Mouse (Mus musculus) midbrain, postnatal 0 days (tissue): ENCODE results near the gene Slitrk1. TPM values are rescaled to one million over a fixed set of nuclear protein-coding genes. Genes with fewer than 3 reads are reported as not detected.
A peak's percentile ranks its signal among the peaks of the same experiment; 100 is the strongest.

Experiments used
- ATAC-seq: fragments of 200-750 bp; cut with Nextera tagmentation; 2 replicates; pipeline ENCODE4 v1.8.0; 2017; ENCODE audit warnings: moderate number of reproducible peaks, mild to moderate bottlenecking, moderate TSS enrichment, moderate library complexity; ENCODE audit not compliant: low FRiP score
- DNase-seq: peaks from one replicate; pipeline ENCODE4 v3.0.0-alpha.2; 2015; ENCODE audit warnings: low spot score
- H3K27ac ChIP-seq: fragments of 300-500 bp; sonication (generic); 2 replicates; pipeline ENCODE4 v1.5.1; 2014; ENCODE audit warnings: low read depth, mild to moderate bottlenecking, low read length, mixed read lengths
- H3K27me3 ChIP-seq: fragments of 300-500 bp; sonication (generic); 2 replicates; pipeline ENCODE4 v1.6.1; 2014; ENCODE audit warnings: low read length, control low read depth, mixed read lengths; ENCODE audit not compliant: insufficient read depth
- H3K36me3 ChIP-seq: fragments of 300-500 bp; sonication (generic); 2 replicates; pipeline ENCODE4 v1.6.1; 2014; ENCODE audit warnings: low read length, control low read depth, mixed read lengths; ENCODE audit not compliant: insufficient read depth
- H3K4me1 ChIP-seq: fragments of 300-500 bp; sonication (generic); 2 replicates; pipeline ENCODE4 v1.6.1; 2014; ENCODE audit warnings: mild to moderate bottlenecking, control low read depth, antibody characterized with exemption, low read length, mixed read lengths; ENCODE audit not compliant: insufficient read depth
- H3K4me2 ChIP-seq: fragments of 300-500 bp; sonication (generic); 2 replicates; pipeline ENCODE4 v1.6.1; 2014; ENCODE audit warnings: low read depth, mild to moderate bottlenecking, low read length, mixed read lengths; ENCODE audit not compliant: poor library complexity, severe bottlenecking
- H3K4me3 ChIP-seq: fragments of 300-500 bp; sonication (generic); 2 replicates; pipeline ENCODE4 v1.5.1; 2014; ENCODE audit warnings: low read depth, mild to moderate bottlenecking, low read length, moderate library complexity
- H3K9ac ChIP-seq: fragments of 300-500 bp; sonication (generic); replicated peaks from 2 replicates; pipeline ENCODE4 v1.6.1; 2014; ENCODE audit warnings: mild to moderate bottlenecking, low read length, moderate library complexity, mixed read lengths; ENCODE audit not compliant: poor library complexity, severe bottlenecking
- H3K9me3 ChIP-seq: fragments of 300-500 bp; sonication (generic); 2 replicates; pipeline ENCODE4 v1.6.1; 2016; ENCODE audit warnings: low read length, control low read depth
- CTCF ChIP-seq: IDR thresholded peaks from 2 replicates; pipeline ENCODE4 v1.5.1; 2016; ENCODE audit warnings: antibody characterized with exemption, mild to moderate bottlenecking
- WGBS: fragments of 180-500 bp; shearing (Covaris S2); extraction: QIAGEN DNeasy Blood & Tissue Kit; methylation state at CpG from one replicate; pipeline ENCODE4 v1.1.7; 2014; 5-methylcytosine and 5-hydroxymethylcytosine counted together
- polyA plus RNA-seq: library from polyadenylated mRNA; unstranded; fragments of >200 nt; fragmentation: Nextera tagmentation; extraction: Ambion mirVana; gene quantifications from 2 replicates; pipeline ENCODE4 v1.2.1, GENCODE M21; 2015
- total RNA-seq: library from RNA; depleted of rRNA; stranded (reverse); fragments of >200 nt; gene quantifications from 2 replicates; pipeline ENCODE4 v1.2.3, GENCODE M21; 2014; rRNA removed

The Slitrk1 gene
- total RNA-seq (41.8 and 45.9 TPM in 2 replicates), polyA plus RNA-seq (27.1 and 27.2 TPM in 2 replicates)

GRCm38 (mm10) chr14:108913714-108914263 is at the start of gene Slitrk1:
TSS of gene Slitrk1 (minus strand) at chr14:108914158.
- no peaks in the 10 kb centered on the region for H3K4me1 ChIP-seq
- H3K27me3 ChIP-seq: no peaks in the 10 kb centered on the region
- TF ChIP-seq CTCF: peak; percentile 38; the same call in 1 of the 2 replicates
- no peaks in the 10 kb centered on the region for H3K9me3 ChIP-seq
- peak within 1 kb of the TSS; percentile 90 for H3K27ac ChIP-seq
- H3K9ac ChIP-seq: peak within 1 kb of the TSS; percentile 81
- peak; percentile 91 for DNase-seq
- H3K4me3 ChIP-seq: peak within 1 kb of the TSS; percentile 72
- ATAC-seq: peak; percentile 84
- 1% methylated on average over 25 of the region's 25 CpGs for WGBS
- H3K36me3 ChIP-seq: no peaks in the 10 kb centered on the region
- H3K4me2 ChIP-seq: peak within 1 kb of the TSS; percentile 68

GRCm38 (mm10) chr14:108935777-108936176 is 21.8 kb upstream of the Slitrk1 start:
- DNase-seq: no peak

GRCm38 (mm10) chr14:108914336-108914735 is 378 bp upstream of the Slitrk1 start:
- no peaks in the 10 kb centered on the region for H3K27me3 ChIP-seq
- peak overlapping the region; percentile 90 for H3K27ac ChIP-seq
- H3K4me1 ChIP-seq: no peaks in the 10 kb centered on the region
- no peaks in the 10 kb centered on the region for H3K9me3 ChIP-seq
- no peaks in the 10 kb centered on the region for H3K36me3 ChIP-seq
- peak overlapping the region; percentile 68 for H3K4me2 ChIP-seq
- H3K9ac ChIP-seq: peak overlapping the region; percentile 81
- ATAC-seq: no peak
- peak overlapping the region; percentile 72 for H3K4me3 ChIP-seq
- peak; percentile 45 for DNase-seq
- WGBS: 6% methylated on average over 16 of the region's 16 CpGs
- TF ChIP-seq CTCF: no peak

More at GRCm38 (mm10) chr14:108935777-108936176, 21.8 kb upstream of the Slitrk1 start:
- no peak for ATAC-seq
- no peaks in the 10 kb centered on the region for H3K4me1 ChIP-seq
- no peak overlapping the region for H3K9ac ChIP-seq
- peak; percentile 59 for TF ChIP-seq CTCF
- no peak overlapping the region for H3K27ac ChIP-seq
- no peaks in the 10 kb centered on the region for H3K36me3 ChIP-seq
- WGBS: 73% methylated on average over 1 of the region's 1 CpGs
- no peak overlapping the region for H3K4me2 ChIP-seq
- no peak overlapping the region for H3K4me3 ChIP-seq
- no peaks in the 10 kb centered on the region for H3K9me3 ChIP-seq
- H3K27me3 ChIP-seq: no peaks in the 10 kb centered on the region

- H3K36me3 ChIP-seq: no peaks in the 10 kb centered on the region
- no peaks in the 10 kb centered on the region for H3K27me3 ChIP-seq
- TF ChIP-seq CTCF: no peak
- H3K4me2 ChIP-seq: peak overlapping the region; percentile 68
- DNase-seq (peak; percentile 32), ATAC-seq (no peak)
- under 1% methylated on average over 21 of the region's 21 CpGs for WGBS
- H3K27ac ChIP-seq: peak overlapping the region; percentile 90
- H3K9ac ChIP-seq: peak overlapping the region; percentile 81
- H3K9me3 ChIP-seq: no peaks in the 10 kb centered on the region
- H3K4me3 ChIP-seq: peak overlapping the region; percentile 72
- H3K4me1 ChIP-seq: no peaks in the 10 kb centered on the region
Measured at GRCm38 (mm10) chr14:108912876-108913490, 975 bp downstream of the Slitrk1 start.

- Histone ChIP-seq H3K4me3 (peak overlapping the region; percentile 72), H3K9me3 (no peaks in the 10 kb centered on the region), H3K27ac (peak overlapping the region; percentile 90), H3K4me2 (peak overlapping the region; percentile 68), H3K36me3 (no peaks in the 10 kb centered on the region), H3K27me3 (no peaks in the 10 kb centered on the region), H3K4me1 (no peaks in the 10 kb centered on the region), H3K9ac (peak overlapping the region; percentile 81)
- no peak for TF ChIP-seq CTCF
- ATAC-seq (peak; percentile 12; the same call in 1 of the 2 replicates), DNase-seq (peak; percentile 60)
- WGBS: under 1% methylated on average over 24 of the region's 24 CpGs
Measured at GRCm38 (mm10) chr14:108912021-108912875, 1.7 kb downstream of the Slitrk1 start.
